8 mouse cellular contexts compared by ENCODE assay signal in genomic region chr4:141617299-141617698, GRCm38 (mm10). TPM values are rescaled to one million over a fixed set of nuclear protein-coding genes. Genes with fewer than 3 reads are reported as not detected.
DNase-seq lines count a peak whose midpoint lies in the region; ATAC-seq and TF ChIP-seq lines count a peak whose summit lies in the region.

No protein-coding gene starts in this region.

- TF ChIP-seq CTCF in bone marrow, adult 2 months (IDR thresholded peaks at IDR 0.05; ENCODE audit: control insufficient read depth, insufficient read depth, low read length), result peak; percentile 70
- TF ChIP-seq CTCF in forebrain, postnatal 0 days (IDR thresholded peaks at IDR 0.05; ENCODE audit: low read depth), result peak; percentile 50
- TF ChIP-seq CTCF in lung, postnatal 0 days (IDR thresholded peaks at IDR 0.05), result peak; percentile 71

- H3K4me1 ChIP-seq in ES-E14 (ENCODE audit: control insufficient read depth in 2 of 2, insufficient read depth in 2 of 2, low read length in 2 of 2, poor library complexity in 1 of 2), result peaks cover 0 to 9% of the 10 kb centered on the region in 2 experiments; a peak in 1 of 4 replicates
- peaks cover 2% of the 10 kb centered on the region; the same call in 1 of the 2 replicates for H3K4me1 ChIP-seq in bone marrow, adult 2 months (ENCODE audit: control insufficient read depth, insufficient read depth, low read length)
- H3K4me1 ChIP-seq in forebrain, postnatal 0 days (ENCODE audit: insufficient read depth), result no peaks in the 10 kb centered on the region
- H3K4me1 ChIP-seq in lung, postnatal 0 days (ENCODE audit: insufficient read depth, low read depth, low read length), result peaks cover 8% of the 10 kb centered on the region; the same call in 1 of the 2 replicates

- no peak for TF ChIP-seq POLR2A in bone marrow, adult 2 months (IDR thresholded peaks at IDR 0.05; ENCODE audit: borderline replicate concordance, control insufficient read depth, low read depth, low read length)

- ATAC-seq in forebrain, postnatal 0 days, result no peak; the same call in none of the 2 replicates
- ATAC-seq in hematopoietic stem cell, adult 5-6 weeks (replicated peaks in 1 of 2; ENCODE audit: insufficient read depth in 1 of 2, low FRiP score in 2 of 2, low TSS enrichment in 1 of 2, low read depth in 1 of 2, poor library complexity in 2 of 2, severe bottlenecking in 2 of 2), result peak; percentile 74 to 78
- peak; percentile 53 for ATAC-seq in lung, postnatal 0 days

- no peaks in the 10 kb centered on the region for H3K9me3 ChIP-seq in ES-E14 (ENCODE audit: control insufficient read depth, insufficient read depth, low read depth, low read length)
- H3K9me3 ChIP-seq in forebrain, postnatal 0 days (ENCODE audit: low read length), result no peaks in the 10 kb centered on the region
- no peaks in the 10 kb centered on the region for H3K9me3 ChIP-seq in lung, postnatal 0 days (ENCODE audit: low read length)

- H3K27ac ChIP-seq in ES-E14 (ENCODE audit: insufficient read depth, low read depth, low read length, poor library complexity, severe bottlenecking), result peak overlapping the region; percentile 27; the same call in 1 of the 2 replicates
- no peak overlapping the region for H3K27ac ChIP-seq in bone marrow, adult 2 months (ENCODE audit: control insufficient read depth, insufficient read depth, low read depth, low read length, poor library complexity)
- H3K27ac ChIP-seq in forebrain, postnatal 0 days (ENCODE audit: low read depth, low read length), result no peak overlapping the region
- peak overlapping the region; percentile 59; the same call in 1 of the 2 replicates for H3K27ac ChIP-seq in lung, postnatal 0 days (ENCODE audit: low read length)

- peaks cover 2% of the 10 kb centered on the region; the same call in 1 of the 2 replicates for H3K36me3 ChIP-seq in ES-E14 (ENCODE audit: control insufficient read depth, insufficient read depth, low read length, poor library complexity, severe bottlenecking)
- H3K36me3 ChIP-seq in forebrain, postnatal 0 days (ENCODE audit: insufficient read depth), result no peaks in the 10 kb centered on the region
- no peaks in the 10 kb centered on the region for H3K36me3 ChIP-seq in lung, postnatal 0 days (ENCODE audit: insufficient read depth, low read length)

- peak overlapping the region; percentile 64 to 72 for H3K4me3 ChIP-seq in ES-E14 (ENCODE audit: insufficient read depth in 1 of 2, low read depth in 1 of 2, low read length in 2 of 2, poor library complexity in 1 of 2, severe bottlenecking in 1 of 2)
- peak overlapping the region; percentile 29 for H3K4me3 ChIP-seq in bone marrow, adult 2 months (replicated peaks; ENCODE audit: control insufficient read depth, low read depth, low read length)
- no peak overlapping the region for H3K4me3 ChIP-seq in forebrain, postnatal 0 days (ENCODE audit: low read depth, low read length)
- peak overlapping the region; percentile 21; the same call in 1 of the 2 replicates for H3K4me3 ChIP-seq in lung, postnatal 0 days (ENCODE audit: low read depth, low read length)

- WGBS in bone marrow, adult 2 months, result 5% methylated on average over 20 of the region's 20 CpGs
- WGBS in forebrain, postnatal 0 days, result 7% methylated on average over 20 of the region's 20 CpGs
- 4% methylated on average over 20 of the region's 20 CpGs for WGBS in lung, postnatal 0 days

- in situ Hi-C loops in ES-E14 (cut with MboI; ENCODE audit: low sequenced_read_pairs in 2 of 2, unreplicated experiment in 2 of 2), result no loop called here

- peak; percentile 72 for DNase-seq in ES-E14 (ENCODE audit: low read depth, low spot score)
- DNase-seq in forebrain, postnatal 0 days, result peak; percentile 54
- peak; percentile 49 for DNase-seq in layer of hippocampus, adult 9-11 months
- peak; percentile 82 for DNase-seq in lung, postnatal 0 days (ENCODE audit: low spot score)
- peak; percentile 71 for DNase-seq in retina, embryonic 14.5 days (ENCODE audit: low spot score)
- DNase-seq in urinary bladder, postnatal 4 days (ENCODE audit: low spot score in 2 of 2), result peak; percentile 75 to 80

- peak overlapping the region; percentile 76 for H3K9ac ChIP-seq in ES-E14 (ENCODE audit: insufficient read depth, low read depth, low read length, poor library complexity, severe bottlenecking)
- no peak overlapping the region for H3K9ac ChIP-seq in forebrain, postnatal 0 days
- 0 out of 2 replicates have a peak overlapping the region, but pooled peaks have one; percentile 9 for H3K9ac ChIP-seq in lung, postnatal 0 days (replicated peaks; ENCODE audit: low read depth)

- peak overlapping the region; percentile 23 for H3K4me2 ChIP-seq in forebrain, postnatal 0 days (ENCODE audit: low read depth)
- H3K4me2 ChIP-seq in lung, postnatal 0 days (replicated peaks; ENCODE audit: low read depth, low read length), result peak overlapping the region; percentile 55

- no peaks in the 10 kb centered on the region for H3K27me3 ChIP-seq in forebrain, postnatal 0 days (ENCODE audit: insufficient read depth, low read length)
- H3K27me3 ChIP-seq in lung, postnatal 0 days (replicated peaks; ENCODE audit: insufficient read depth, low read length), result no peaks in the 10 kb centered on the region

- no peak for TF ChIP-seq EP300 in lung, postnatal 0 days (IDR thresholded peaks at IDR 0.05)

TF ChIP-seq in ES-E14, 5 proteins besides CTCF, POLR2A, EP300 and RAD21:
- TF ChIP-seq HCFC1 (IDR thresholded peaks at IDR 0.05; ENCODE audit: borderline replicate concordance, insufficient read depth, low read length), result peak; percentile 30; the same call in 1 of the 2 replicates
- TF ChIP-seq CHD2 (IDR thresholded peaks at IDR 0.05; ENCODE audit: low read depth, low read length), result no peak

RNA-seq across cellular contexts. Expression of gene Tmem82, which starts 1.1 kb away (rescaled TPM):
- 3.9 and 10.1 TPM in 2 replicates for total RNA-seq in ES-E14 (2012; rRNA removed)
- polyA plus RNA-seq in bone marrow, adult 2 months (2011; ENCODE audit: insufficient read depth, insufficient read length, low replicate concordance, missing spikeins), result 0.57 and 1.8 TPM in 2 replicates
- total RNA-seq in forebrain, postnatal 0 days (2014; rRNA removed), result 0.33 and 0.54 TPM in 2 replicates
- 0.21 and 0.24 TPM in 2 replicates for polyA plus RNA-seq in forebrain, postnatal 0 days (2015; fragmentation: Nextera tagmentation; extraction: Ambion mirVana)
- 0.60 and 0.63 TPM in 2 replicates for total RNA-seq in hematopoietic stem cell, adult 5-6 weeks (2017)
- 3.5 and 3.6 TPM in 2 replicates for polyA plus RNA-seq in lung, postnatal 0 days (2015; fragmentation: Nextera tagmentation; extraction: Ambion mirVana)

RNA-seq across cellular contexts. Expression of gene Slc25a34, which starts 6.3 kb away (rescaled TPM):
- total RNA-seq in ES-E14 (2012; rRNA removed), result 0.76 and 0.79 TPM in 2 replicates
- polyA plus RNA-seq in bone marrow, adult 2 months (2011; ENCODE audit: insufficient read depth, insufficient read length, low replicate concordance, missing spikeins), result 5.6 and 5.8 TPM in 2 replicates
- 4.0 and 4.8 TPM in 2 replicates for total RNA-seq in forebrain, postnatal 0 days (2014; rRNA removed)
- polyA plus RNA-seq in forebrain, postnatal 0 days (2015; fragmentation: Nextera tagmentation; extraction: Ambion mirVana), result 0.72 and 1.1 TPM in 2 replicates
- not detected in 2 replicates for total RNA-seq in hematopoietic stem cell, adult 5-6 weeks (2017)
- polyA plus RNA-seq in lung, postnatal 0 days (2015; fragmentation: Nextera tagmentation; extraction: Ambion mirVana), result 1.1 and 1.2 TPM in 2 replicates

RNA-seq across cellular contexts. Expression of gene Fblim1, which starts 11.4 kb away (rescaled TPM):
- 71.3 and 112 TPM in 2 replicates for total RNA-seq in ES-E14 (2012; rRNA removed)
- polyA plus RNA-seq in bone marrow, adult 2 months (2011; ENCODE audit: insufficient read depth, insufficient read length, low replicate concordance, missing spikeins), result 1.2 and 9.3 TPM in 2 replicates
- total RNA-seq in forebrain, postnatal 0 days (2014; rRNA removed), result 20.8 and 22.3 TPM in 2 replicates
- 24.9 and 26.1 TPM in 2 replicates for polyA plus RNA-seq in forebrain, postnatal 0 days (2015; fragmentation: Nextera tagmentation; extraction: Ambion mirVana)
- total RNA-seq in hematopoietic stem cell, adult 5-6 weeks (2017), result 0.13 and 0.35 TPM in 2 replicates
- 52.3 and 57.5 TPM in 2 replicates for polyA plus RNA-seq in lung, postnatal 0 days (2015; fragmentation: Nextera tagmentation; extraction: Ambion mirVana)

RNA-seq across cellular contexts. Expression of gene Plekhm2, which starts 47.4 kb away (rescaled TPM):
- 6.2 and 6.8 TPM in 2 replicates for total RNA-seq in ES-E14 (2012; rRNA removed)
- 16.5 and 24.5 TPM in 2 replicates for polyA plus RNA-seq in bone marrow, adult 2 months (2011; ENCODE audit: insufficient read depth, insufficient read length, low replicate concordance, missing spikeins)
- total RNA-seq in forebrain, postnatal 0 days (2014; rRNA removed), result 27.3 and 33.7 TPM in 2 replicates
- polyA plus RNA-seq in forebrain, postnatal 0 days (2015; fragmentation: Nextera tagmentation; extraction: Ambion mirVana), result 5.0 and 5.6 TPM in 2 replicates
- 9.9 and 16.5 TPM in 2 replicates for total RNA-seq in hematopoietic stem cell, adult 5-6 weeks (2017)
- polyA plus RNA-seq in lung, postnatal 0 days (2015; fragmentation: Nextera tagmentation; extraction: Ambion mirVana), result 5.2 and 5.3 TPM in 2 replicates

Comparison
In these comparisons a context has a peak if more than half of its experiments do, and no peak if none do; other contexts are left out.
1. H3K27ac ChIP-seq: peak in ES-E14 (single experiment) and lung, postnatal 0 days (single experiment); none in bone marrow, adult 2 months (single experiment) and forebrain, postnatal 0 days (single experiment).
2. RNA of gene Fblim1, which starts 11.4 kb away (total RNA-seq): 71.3 to 112 TPM in ES-E14 and 20.8 to 22.3 TPM in forebrain, postnatal 0 days; 0.13 to 0.35 TPM in hematopoietic stem cell, adult 5-6 weeks; every median in the first group is over 10 times any median in the second.
3. Peak in every context shown above with its lines, with median percentiles within 50 percentile points of each other: DNase-seq and CTCF ChIP-seq.